Mouse (Mus musculus): Measurements from ENCODE around the gene Hcrtr2. TPM values are rescaled to one million over a fixed set of nuclear protein-coding genes. Genes with fewer than 3 reads are reported as not detected.

Gene Hcrtr2
- polyA plus RNA-seq, 1 experiment from 2014 or later, result 0.20 TPM

DNA sequence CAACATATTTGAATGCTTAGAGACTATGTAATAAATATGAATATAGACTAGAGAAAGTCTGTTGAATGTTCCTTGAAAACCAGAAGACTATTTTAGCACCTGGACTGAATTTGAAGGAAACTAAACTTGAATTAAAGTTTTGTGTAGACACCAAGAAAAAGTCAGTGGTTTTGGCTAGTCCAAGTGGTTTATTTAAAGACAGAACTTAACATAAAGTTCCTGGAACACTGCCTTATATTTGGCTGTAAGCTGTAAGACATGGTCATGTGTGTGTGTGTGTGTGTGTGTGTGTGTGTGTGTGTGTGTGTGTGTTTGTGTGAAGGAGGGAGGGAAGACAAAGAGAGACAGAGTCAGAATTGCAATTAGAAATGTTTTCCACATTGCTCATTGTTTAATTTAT is 144.4 kb downstream of the Hcrtr2 start:
- Histone ChIP-seq H3K4me3 (ENCODE audit: low read length) (no peak overlapping the region), H3K27me3 (ENCODE audit: insufficient read depth, low read length) (no peaks in the 10 kb centered on the region), H3K4me1 (ENCODE audit: insufficient read depth, low read length) (no peaks in the 10 kb centered on the region), H3K9ac (replicated peaks; ENCODE audit: low read length) (no peak overlapping the region), H3K4me2 (replicated peaks; ENCODE audit: low read depth, low read length) (no peak overlapping the region), H3K36me3 (ENCODE audit: insufficient read depth, low read length) (no peaks in the 10 kb centered on the region), H3K9me3 (ENCODE audit: low read length) (no peaks in the 10 kb centered on the region), H3K27ac (ENCODE audit: low read length) (no peak overlapping the region)
- no peak for ATAC-seq (ENCODE audit: low FRiP score, low TSS enrichment)

Other genes with a start within 250 kb of the Hcrtr2 start
- not detected in 2 replicates for gene Gfral, start 110.2 kb downstream of the Hcrtr2 start, polyA plus RNA-seq (2015; fragmentation: Nextera tagmentation; extraction: Ambion mirVana)
- gene Fam83b, start 243.3 kb upstream of the Hcrtr2 start, polyA plus RNA-seq (2015; fragmentation: Nextera tagmentation; extraction: Ambion mirVana), result 1.1 and 1.3 TPM in 2 replicates

All from kidney, embryonic 16.5 days (tissue).